Mouse (Mus musculus) heart, postnatal 0 days (tissue): ENCODE measurements around the gene Gm45021.

ENCODE experiments used
- CTCF ChIP-seq: IDR thresholded peaks from 2 replicates; pipeline ENCODE4 v1.5.1; 2016; ENCODE audit warnings: antibody characterized with exemption, control low read depth, low read depth
- EP300 ChIP-seq: IDR thresholded peaks from 2 replicates; pipeline ENCODE4 v1.6.1; 2016; ENCODE audit warnings: antibody characterized with exemption, low read depth

DNA sequence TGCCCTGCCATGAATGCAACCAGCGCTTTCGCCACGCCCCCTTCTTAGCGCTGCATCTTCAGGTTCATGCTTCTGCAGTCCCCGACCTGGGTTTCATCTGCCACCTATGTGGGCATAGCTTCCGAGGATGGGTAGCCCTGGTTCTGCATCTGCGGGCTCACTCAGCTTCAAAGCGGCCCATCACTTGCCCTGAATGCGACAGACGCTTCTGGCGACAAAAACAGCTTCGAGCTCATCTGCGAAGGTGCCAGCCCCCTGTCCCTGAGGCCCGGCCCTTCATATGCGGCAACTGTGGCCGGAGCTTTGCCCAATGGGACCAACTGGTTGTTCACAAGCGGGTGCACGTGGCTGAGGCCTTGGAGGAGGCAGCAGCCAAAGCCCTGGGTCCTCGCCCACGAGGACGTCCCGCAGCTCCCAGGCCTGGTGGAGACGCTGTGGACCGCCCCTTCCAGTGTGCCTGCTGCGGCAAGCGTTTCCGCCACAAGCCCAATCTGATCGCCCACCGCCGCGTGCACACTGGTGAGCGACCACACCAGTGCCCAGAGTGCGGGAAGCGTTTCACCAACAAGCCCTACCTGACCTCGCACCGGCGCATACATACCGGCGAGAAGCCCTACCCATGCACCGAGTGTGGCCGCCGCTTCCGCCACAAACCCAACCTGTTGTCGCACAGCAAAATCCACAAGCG, 7.3 kb downstream of the Gm45021 start:
- TF ChIP-seq CTCF (no peak), EP300 (no peak)
